Mouse (Mus musculus): ENCODE data around the gene Arhgef15. TPM values are rescaled to one million over a fixed set of nuclear protein-coding genes. Genes with fewer than 3 reads are reported as not detected.
"Not testable (repeated sequence)": the region's sequence is repeated elsewhere in the genome, so short reads cannot be mapped to it uniquely, and the experiment has no call there.

The Arhgef15 gene
- polyA plus RNA-seq, 1 experiment from 2014 or later: 1.8 TPM

- H3K4me2 ChIP-seq (ENCODE audit: low read depth, low read length): peak within 1 kb of the TSS; percentile 89
- peak within 1 kb of the TSS; percentile 47 for H3K9ac ChIP-seq (replicated peaks)
- H3K27ac ChIP-seq (ENCODE audit: low read depth): peak within 1 kb of the TSS; percentile 44; the same call in 1 of the 2 replicates
- DNase-seq (peak; percentile 90), ATAC-seq (peak; percentile 98)
- H3K36me3 ChIP-seq (replicated peaks; ENCODE audit: insufficient read depth, low read length): no peaks in the 10 kb centered on the region
- H3K4me3 ChIP-seq (ENCODE audit: low read depth, low read length): peak within 1 kb of the TSS; percentile 60
- TF ChIP-seq CTCF (IDR thresholded peaks at IDR 0.05; ENCODE audit: low read depth): peak; percentile 45; the same call in 1 of the 2 replicates
- no peak for TF ChIP-seq EP300 (IDR thresholded peaks at IDR 0.05; ENCODE audit: low read depth)
- WGBS (ENCODE audit: insufficient replicate concordance): under 1% methylated on average over 50 of the region's 50 CpGs
- 0 out of 2 replicates have a peak, but pooled peaks cover 2% of the 10 kb centered on the region for H3K27me3 ChIP-seq (ENCODE audit: insufficient read depth, low read length)
- no peaks in the 10 kb centered on the region for H3K9me3 ChIP-seq (ENCODE audit: low read length)
- peaks cover 14% of the 10 kb centered on the region for H3K4me1 ChIP-seq (ENCODE audit: insufficient read depth)
Measured at GRCm38 (mm10) chr11:68967337-68968282, 10.3 kb upstream of the Arhgef15 start, which contains the start of gene Slc25a35. TSS of gene Slc25a35 (plus strand) at chr11:68968131.

GRCm38 (mm10) chr11:68966554-68966953 is 9.3 kb upstream of the Arhgef15 start:
- no peak overlapping the region for H3K4me2 ChIP-seq (ENCODE audit: low read depth, low read length)
- ATAC-seq: no peak
- 45% methylated on average over 1 of the region's 1 CpGs for WGBS (ENCODE audit: insufficient replicate concordance)

GRCm38 (mm10) chr11:68965845-68966244 is 8.6 kb upstream of the Arhgef15 start:
- Histone ChIP-seq H3K9me3 (ENCODE audit: low read length) (no peaks in the 10 kb centered on the region), H3K36me3 (replicated peaks; ENCODE audit: insufficient read depth, low read length) (no peaks in the 10 kb centered on the region), H3K4me1 (ENCODE audit: insufficient read depth) (peaks cover 14% of the 10 kb centered on the region), H3K4me2 (ENCODE audit: low read depth, low read length) (no peak overlapping the region), H3K27ac (ENCODE audit: low read depth) (no peak overlapping the region), H3K9ac (replicated peaks) (no peak overlapping the region), H3K4me3 (ENCODE audit: low read depth, low read length) (no peak overlapping the region), H3K27me3 (ENCODE audit: insufficient read depth, low read length) (0 out of 2 replicates have a peak, but pooled peaks cover 2% of the 10 kb centered on the region)
- no peak for ATAC-seq
- 29% methylated on average over 3 of the region's 3 CpGs for WGBS (ENCODE audit: insufficient replicate concordance)
- peak; percentile 76 for TF ChIP-seq CTCF (IDR thresholded peaks at IDR 0.05; ENCODE audit: low read depth)
- no peak for TF ChIP-seq EP300 (IDR thresholded peaks at IDR 0.05; ENCODE audit: low read depth)
- DNase-seq: peak; percentile 75

More at GRCm38 (mm10) chr11:68966554-68966953, 9.3 kb upstream of the Arhgef15 start:
- no peak overlapping the region for H3K9ac ChIP-seq (replicated peaks)
- H3K4me3 ChIP-seq (ENCODE audit: low read depth, low read length): no peak overlapping the region
- H3K27me3 ChIP-seq (ENCODE audit: insufficient read depth, low read length): 0 out of 2 replicates have a peak, but pooled peaks cover 2% of the 10 kb centered on the region
- H3K4me1 ChIP-seq (ENCODE audit: insufficient read depth): peaks cover 14% of the 10 kb centered on the region
- H3K36me3 ChIP-seq (replicated peaks; ENCODE audit: insufficient read depth, low read length): no peaks in the 10 kb centered on the region
- DNase-seq: no peak
- no peaks in the 10 kb centered on the region for H3K9me3 ChIP-seq (ENCODE audit: low read length)
- TF ChIP-seq CTCF (IDR thresholded peaks at IDR 0.05; ENCODE audit: low read depth) (no peak), EP300 (IDR thresholded peaks at IDR 0.05; ENCODE audit: low read depth) (no peak)
- no peak overlapping the region for H3K27ac ChIP-seq (ENCODE audit: low read depth)

- no peak overlapping the region for H3K9ac ChIP-seq (replicated peaks)
- ATAC-seq (no peak), DNase-seq (no peak)
- no peaks in the 10 kb centered on the region for H3K9me3 ChIP-seq (ENCODE audit: low read length)
- H3K4me2 ChIP-seq (ENCODE audit: low read depth, low read length): no peak overlapping the region
- no peak overlapping the region for H3K27ac ChIP-seq (ENCODE audit: low read depth)
- peaks cover 14% of the 10 kb centered on the region for H3K4me1 ChIP-seq (ENCODE audit: insufficient read depth)
- no peak for TF ChIP-seq EP300 (IDR thresholded peaks at IDR 0.05; ENCODE audit: low read depth)
- TF ChIP-seq CTCF (IDR thresholded peaks at IDR 0.05; ENCODE audit: low read depth): no peak
- no peaks in the 10 kb centered on the region for H3K36me3 ChIP-seq (replicated peaks; ENCODE audit: insufficient read depth, low read length)
- no peak overlapping the region for H3K4me3 ChIP-seq (ENCODE audit: low read depth, low read length)
- H3K27me3 ChIP-seq (ENCODE audit: insufficient read depth, low read length): 0 out of 2 replicates have a peak, but pooled peaks cover 2% of the 10 kb centered on the region
Measured at GRCm38 (mm10) chr11:68965050-68965449, 7.8 kb upstream of the Arhgef15 start.

- 58% methylated on average over 2 of the region's 2 CpGs for WGBS (ENCODE audit: insufficient replicate concordance)
- no peaks in the 10 kb centered on the region for H3K9me3 ChIP-seq (ENCODE audit: low read length)
- no peak overlapping the region for H3K4me3 ChIP-seq (ENCODE audit: low read depth, low read length)
- H3K4me1 ChIP-seq (ENCODE audit: insufficient read depth): peaks cover 12% of the 10 kb centered on the region
- no peaks in the 10 kb centered on the region for H3K36me3 ChIP-seq (replicated peaks; ENCODE audit: insufficient read depth, low read length)
- DNase-seq: no peak
- 0 out of 2 replicates have a peak, but pooled peaks cover 2% of the 10 kb centered on the region for H3K27me3 ChIP-seq (ENCODE audit: insufficient read depth, low read length)
- no peak overlapping the region for H3K27ac ChIP-seq (ENCODE audit: low read depth)
- H3K9ac ChIP-seq (replicated peaks): no peak overlapping the region
- no peak for ATAC-seq
- TF ChIP-seq CTCF (IDR thresholded peaks at IDR 0.05; ENCODE audit: low read depth) (no peak), EP300 (IDR thresholded peaks at IDR 0.05; ENCODE audit: low read depth) (no peak)
- no peak overlapping the region for H3K4me2 ChIP-seq (ENCODE audit: low read depth, low read length)
Measured at GRCm38 (mm10) chr11:68963405-68963804, 6.1 kb upstream of the Arhgef15 start.

GRCm38 (mm10) chr11:68962159-68962558 is 4.9 kb upstream of the Arhgef15 start:
- H3K9ac ChIP-seq (replicated peaks); H3K27ac ChIP-seq (ENCODE audit: low read depth); ATAC-seq; DNase-seq; H3K4me2 ChIP-seq (ENCODE audit: low read depth, low read length); H3K27me3 ChIP-seq (ENCODE audit: insufficient read depth, low read length); H3K9me3 ChIP-seq (ENCODE audit: low read length); H3K4me3 ChIP-seq (ENCODE audit: low read depth, low read length); H3K36me3 ChIP-seq (replicated peaks; ENCODE audit: insufficient read depth, low read length); H3K4me1 ChIP-seq (ENCODE audit: insufficient read depth): not testable (repeated sequence)
- 47% methylated on average over 11 of the region's 11 CpGs for WGBS (ENCODE audit: insufficient replicate concordance)

Data from liver, postnatal 0 days (tissue).